Mouse (Mus musculus) embryo, embryonic 11 days (tissue): ENCODE data around the gene Slc28a3.

ENCODE experiments used
- DNase-seq: peaks from one replicate; pipeline ENCODE4 v3.0.0-alpha.2; 2015

The Slc28a3 gene

GRCm38 (mm10) chr13:58558216-58558615 is 52.5 kb downstream of the Slc28a3 start:
- DNase-seq, result no peak

GRCm38 (mm10) chr13:58556018-58556417 is 54.7 kb downstream of the Slc28a3 start:
- DNase-seq, result no peak

- peak; percentile 22 for DNase-seq
These were observed 55.1 kb downstream of the Slc28a3 start for GRCm38 (mm10) chr13:58555561-58555960.

- DNase-seq, result no peak
These were observed 58.8 kb downstream of the Slc28a3 start for GRCm38 (mm10) chr13:58551924-58552323.

DNA sequence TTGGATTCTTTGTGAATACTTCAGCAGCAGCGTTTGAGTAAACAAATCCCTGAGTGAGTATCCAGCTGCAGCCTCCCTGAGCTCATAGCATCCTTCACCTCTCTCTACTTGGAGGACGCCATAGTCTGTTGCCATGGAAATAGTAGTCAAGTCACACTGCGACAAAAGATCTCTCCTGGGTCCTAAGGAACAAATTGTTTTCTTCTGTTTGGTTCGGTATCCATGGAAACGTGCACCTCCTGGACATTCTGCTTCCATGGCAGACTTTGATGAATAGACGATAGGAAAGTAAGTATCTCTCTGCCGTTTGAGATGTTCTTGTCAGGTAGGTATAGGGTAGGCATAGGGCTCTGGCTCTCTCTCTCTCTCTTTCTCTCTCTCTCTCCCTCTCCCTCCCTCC is 63.1 kb downstream of the Slc28a3 start:
- DNase-seq, result peak; percentile 69

GRCm38 (mm10) chr13:58543688-58544408 is 66.8 kb downstream of the Slc28a3 start:
- peak; percentile 67 for DNase-seq

DNA sequence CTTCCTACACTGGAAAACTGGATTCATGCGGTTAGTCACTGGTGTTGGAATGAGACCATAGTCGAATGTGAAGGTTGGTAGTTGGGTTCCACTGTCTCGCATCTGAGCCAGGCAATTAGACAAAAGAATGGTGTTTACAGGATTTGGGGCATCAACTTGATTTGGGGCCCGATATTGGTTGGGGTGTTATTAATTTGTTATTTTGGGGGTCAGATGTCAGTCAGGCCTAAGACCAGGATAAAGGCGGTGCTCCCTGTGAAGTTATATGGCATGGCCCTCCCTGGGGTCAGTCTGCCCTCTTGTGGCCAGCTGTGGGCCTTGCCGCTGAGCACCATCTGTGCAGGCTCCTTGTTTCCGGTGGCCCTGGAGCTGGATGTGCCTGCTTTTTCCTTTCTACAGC is 67.6 kb downstream of the Slc28a3 start:
- peak; percentile 85 for DNase-seq

DNA sequence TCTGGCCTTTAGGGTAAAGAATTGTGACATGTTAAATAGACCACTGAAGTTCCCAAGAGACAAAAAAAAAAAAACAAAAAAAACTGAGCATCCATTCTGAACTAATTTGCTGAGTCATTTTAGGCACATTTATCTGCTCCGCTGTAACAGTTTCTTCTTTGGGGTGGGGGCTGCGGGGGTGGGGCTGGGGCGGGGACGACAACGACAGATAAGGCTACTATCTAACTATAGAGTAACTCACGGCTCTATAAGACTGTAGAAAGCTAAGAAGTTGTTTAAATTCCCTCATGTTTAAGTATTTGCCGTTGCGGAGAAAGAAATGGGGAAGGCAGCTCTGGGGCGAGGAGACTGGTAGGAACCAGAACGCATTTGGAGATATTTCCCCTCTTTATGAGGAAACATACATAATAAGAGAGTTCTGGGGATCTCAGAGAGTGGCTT is 68.1 kb downstream of the Slc28a3 start:
- DNase-seq, result no peak

GRCm38 (mm10) chr13:58542167-58542566 is 68.5 kb downstream of the Slc28a3 start:
- no peak for DNase-seq

DNA sequence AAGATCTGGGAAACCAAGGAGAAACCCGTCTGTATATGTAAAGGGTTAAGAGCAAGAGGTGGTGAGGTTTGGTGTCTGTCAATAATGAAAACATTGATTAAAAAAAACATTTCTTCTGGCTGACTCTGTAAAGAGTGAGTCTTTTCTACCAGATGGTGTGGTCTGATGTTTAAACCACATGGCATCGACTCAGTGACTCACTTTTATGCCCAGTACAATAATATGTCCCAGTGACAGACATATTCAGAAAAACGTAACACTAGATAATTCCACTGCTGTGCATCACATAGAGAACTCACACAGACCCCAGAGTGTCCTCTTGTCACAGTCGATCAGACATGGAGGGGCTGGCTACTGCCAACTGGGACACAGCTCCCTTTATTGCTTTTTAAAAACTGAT is 69.1 kb downstream of the Slc28a3 start:
- DNase-seq, result no peak

DNA sequence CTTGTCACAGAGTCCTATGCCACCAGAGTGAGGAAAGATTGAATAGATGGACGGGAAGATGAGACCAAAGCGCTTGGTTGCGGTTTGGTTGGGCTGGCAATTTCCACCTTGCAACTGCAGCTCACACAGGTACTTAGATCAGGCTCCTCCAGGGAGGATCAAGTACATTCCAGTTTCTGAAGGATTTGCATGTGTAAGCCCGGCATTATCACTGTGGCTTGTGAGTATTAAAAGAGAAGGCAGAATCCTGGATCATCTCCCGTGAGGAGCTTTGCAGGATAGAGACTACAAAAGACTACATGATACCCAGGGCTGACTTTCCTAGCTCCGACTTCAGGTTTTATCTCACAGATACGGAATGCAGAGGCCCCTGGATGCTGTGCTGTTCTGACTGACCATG is 71.7 kb downstream of the Slc28a3 start:
- no peak for DNase-seq

DNA sequence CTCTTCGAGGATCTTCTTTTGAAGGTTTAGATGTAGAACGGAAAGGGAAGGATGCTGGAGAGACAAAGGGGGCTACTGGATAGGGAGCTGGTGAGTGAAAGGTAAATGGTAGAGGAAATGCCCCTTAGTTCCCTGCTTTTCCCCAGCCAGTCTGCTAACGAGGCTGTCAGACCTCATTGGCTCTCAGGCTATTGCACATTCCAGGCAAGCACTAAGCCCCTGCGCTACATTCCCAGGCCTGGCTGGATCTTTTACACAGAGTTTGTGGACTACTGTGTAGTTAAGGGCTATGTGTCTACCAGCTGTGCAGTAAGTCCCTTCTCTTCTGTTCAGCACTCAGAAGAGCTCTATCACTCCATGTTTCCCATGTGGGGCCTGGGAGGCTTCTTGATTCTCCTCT is 72.3 kb downstream of the Slc28a3 start:
- DNase-seq, result peak; percentile 36

- DNase-seq, result no peak
These were observed 72.8 kb downstream of the Slc28a3 start for GRCm38 (mm10) chr13:58537916-58538233.

- no peak for DNase-seq
These were observed 73.3 kb downstream of the Slc28a3 start for GRCm38 (mm10) chr13:58537232-58537915.

- no peak for DNase-seq
These were observed 74.0 kb downstream of the Slc28a3 start for GRCm38 (mm10) chr13:58536466-58537231.

- DNase-seq, result no peak
These were observed 75.4 kb downstream of the Slc28a3 start for GRCm38 (mm10) chr13:58535321-58535720.

GRCm38 (mm10) chr13:58534861-58535260 is 75.8 kb downstream of the Slc28a3 start:
- no peak for DNase-seq

GRCm38 (mm10) chr13:58534216-58534841 is 76.3 kb downstream of the Slc28a3 start:
- no peak for DNase-seq

DNA sequence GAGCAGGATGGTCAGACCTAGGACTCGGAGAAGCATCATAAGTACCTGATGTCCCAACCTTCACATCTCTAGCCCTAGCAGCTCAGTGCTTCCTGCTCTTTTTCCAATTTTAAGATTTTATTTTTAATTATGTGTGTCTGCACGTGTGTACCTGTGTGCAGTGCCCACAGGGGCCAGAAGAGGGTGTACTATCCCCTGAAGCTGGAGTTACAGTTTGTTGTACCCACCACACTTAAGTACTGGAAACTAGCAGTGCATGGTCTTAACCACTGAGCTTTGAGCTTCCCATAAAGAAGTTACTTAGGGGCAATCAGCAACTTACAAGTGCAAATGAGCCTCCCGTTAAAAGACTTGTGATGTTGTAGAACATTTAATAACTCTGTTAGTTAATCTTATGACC is 86.1 kb downstream of the Slc28a3 start:
- no peak for DNase-seq

GRCm38 (mm10) chr13:58523761-58524117 is 86.9 kb downstream of the Slc28a3 start:
- no peak for DNase-seq

GRCm38 (mm10) chr13:58523011-58523760 is 87.5 kb downstream of the Slc28a3 start:
- peak; percentile 61 for DNase-seq

DNA sequence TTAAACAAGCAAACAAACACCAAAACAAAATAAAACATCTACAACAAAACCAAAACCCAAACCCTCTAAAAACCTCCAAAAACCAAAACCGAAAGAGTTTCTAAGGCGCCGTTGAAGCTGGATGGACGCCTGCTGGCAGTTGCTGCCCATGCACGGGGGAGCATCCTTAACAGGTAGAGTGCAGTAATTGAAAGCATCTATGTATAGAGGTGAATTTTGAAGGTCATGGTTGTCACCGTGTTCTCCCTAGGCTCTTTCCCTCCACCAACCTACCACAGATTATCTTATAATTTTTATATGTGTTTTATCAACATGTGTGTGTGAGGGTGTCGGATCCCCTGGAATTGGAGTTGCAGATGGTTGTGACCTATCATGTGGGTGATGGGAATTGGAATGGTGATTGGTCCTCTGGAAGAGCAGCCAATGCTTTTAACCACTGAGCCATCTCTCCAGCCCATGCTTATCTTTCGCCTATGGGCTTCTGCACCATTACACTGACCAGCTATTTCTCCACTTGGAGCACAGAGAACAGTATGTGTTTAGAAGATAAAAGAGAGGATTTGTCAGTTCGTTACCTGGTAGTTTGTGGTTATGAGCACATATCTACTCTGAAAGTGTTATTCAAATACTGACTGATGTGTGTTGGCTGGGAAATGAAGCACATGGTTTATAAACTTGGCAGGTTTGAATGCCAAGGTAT is 89.2 kb downstream of the Slc28a3 start:
- DNase-seq, result no peak
